Mouse (Mus musculus): ENCODE results near the gene Tmbim1. TPM values are rescaled to one million over a fixed set of nuclear protein-coding genes. Genes with fewer than 3 reads are reported as not detected.

Gene Tmbim1
- total and polyA plus RNA-seq, 3 experiments, result 41.3 to 148 (median 48.1) TPM

DNA sequence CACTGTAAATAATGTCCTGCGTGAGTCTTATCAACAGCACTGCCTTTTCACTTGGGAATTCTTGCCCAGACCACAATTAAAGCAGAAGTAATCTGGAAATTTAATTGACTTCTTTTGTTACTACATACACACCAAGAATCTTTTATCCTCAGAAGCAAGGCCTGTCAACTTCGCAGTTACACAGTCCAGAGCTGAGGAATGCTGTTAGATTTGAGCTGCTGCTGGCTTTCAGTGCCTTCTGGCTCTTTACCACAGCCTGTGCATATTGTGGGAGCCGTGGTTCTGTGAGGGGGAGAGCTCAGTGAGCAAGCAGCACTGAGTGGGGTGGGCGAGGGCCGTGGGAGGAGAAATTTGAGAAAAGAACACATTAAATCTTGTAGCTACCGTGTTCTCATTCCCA lies 65.1 kb downstream of the Tmbim1 start:
- H3K27me3 ChIP-seq (ENCODE audit: control insufficient read depth, insufficient read depth, low read length), result no peaks in the 10 kb centered on the region
- peak; percentile 16 to 50 for DNase-seq
- H3K27ac ChIP-seq, result peak overlapping the region; percentile 62
- H3K79me2 ChIP-seq (replicated peaks; ENCODE audit: control insufficient read depth, insufficient read depth, low read length), result peaks cover 11% of the 10 kb centered on the region
- intact Hi-C loops (cut with DNase I), result no loop called here
- H3K4me1 ChIP-seq (ENCODE audit: control insufficient read depth, insufficient read depth, low read length), result peaks cover 22% of the 10 kb centered on the region
- H3K36me3 ChIP-seq (ENCODE audit: control insufficient read depth, insufficient read depth, low read length), result peaks cover 47% of the 10 kb centered on the region
- 7% methylated on average over 6 of the region's 6 CpGs for WGBS
- H3K9ac ChIP-seq (ENCODE audit: low read depth, low read length), result peak overlapping the region; percentile 56
- TF ChIP-seq POLR2A (IDR thresholded peaks at IDR 0.05; ENCODE audit: insufficient read depth, low read depth, low read length) (no peak), CTCF (IDR thresholded peaks at IDR 0.05) (no peak), EP300 (IDR thresholded peaks at IDR 0.05; ENCODE audit: insufficient read depth, low read depth, low read length) (no peak)
- peak overlapping the region; percentile 41; the same call in 1 of the 2 replicates for H3K4me3 ChIP-seq

DNA sequence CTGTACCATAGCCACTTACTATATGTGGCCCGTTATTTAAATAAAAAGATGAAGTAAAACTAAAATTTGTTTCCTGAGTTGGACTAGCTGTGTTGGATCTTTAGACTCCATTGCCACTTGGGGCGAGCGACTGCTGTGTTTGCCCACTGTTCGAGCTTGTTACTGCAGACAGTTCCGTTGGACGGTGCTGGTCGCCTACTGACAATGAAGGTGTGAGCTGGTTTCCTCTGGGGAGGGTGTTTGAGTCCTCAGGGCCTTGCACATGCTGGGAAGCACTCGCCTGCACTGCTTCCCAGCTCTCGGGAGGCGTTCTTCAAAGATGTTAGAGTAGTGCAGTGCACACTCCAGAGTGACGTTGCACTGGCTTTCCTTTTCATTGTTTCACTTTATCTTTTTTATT lies 65.8 kb downstream of the Tmbim1 start:
- WGBS, result 4% methylated on average over 11 of the region's 11 CpGs
- Histone ChIP-seq H3K27ac (peak overlapping the region; percentile 62), H3K36me3 (ENCODE audit: control insufficient read depth, insufficient read depth, low read length) (peaks cover 43% of the 10 kb centered on the region), H3K4me3 (peak overlapping the region; percentile 41), H3K27me3 (ENCODE audit: control insufficient read depth, insufficient read depth, low read length) (no peaks in the 10 kb centered on the region), H3K9ac (ENCODE audit: low read depth, low read length) (peak overlapping the region; percentile 72), H3K4me1 (ENCODE audit: control insufficient read depth, insufficient read depth, low read length) (peaks cover 20% of the 10 kb centered on the region), H3K79me2 (replicated peaks; ENCODE audit: control insufficient read depth, insufficient read depth, low read length) (peaks cover 10% of the 10 kb centered on the region)
- intact Hi-C loops (cut with DNase I), result no loop called here
- TF ChIP-seq EP300 (IDR thresholded peaks at IDR 0.05; ENCODE audit: insufficient read depth, low read depth, low read length), result no peak
- no peak for TF ChIP-seq CTCF (IDR thresholded peaks at IDR 0.05)
- TF ChIP-seq POLR2A (IDR thresholded peaks at IDR 0.05; ENCODE audit: insufficient read depth, low read depth, low read length), result no peak
- peak; percentile 29 to 47 for DNase-seq

DNA sequence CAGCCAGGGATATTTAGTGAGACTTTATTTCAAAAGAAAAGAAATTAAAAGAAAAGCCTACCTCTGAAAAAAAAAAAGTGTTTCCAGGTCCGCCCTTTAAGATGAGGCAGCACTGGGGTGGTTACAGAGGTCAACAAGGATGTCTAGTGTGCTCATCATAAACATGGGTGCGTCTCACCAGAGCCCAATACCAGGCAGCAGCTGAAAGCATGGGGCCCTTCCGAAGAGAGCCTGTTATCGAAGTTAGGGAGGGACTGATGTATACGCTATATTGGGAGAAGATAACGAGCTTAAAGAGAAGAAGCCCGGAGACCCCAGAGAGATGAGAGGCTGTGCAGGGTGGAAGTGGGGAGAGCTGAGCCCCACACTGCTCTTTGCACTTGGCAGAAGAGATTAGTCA lies 66.3 kb downstream of the Tmbim1 start:
- TF ChIP-seq EP300 (IDR thresholded peaks at IDR 0.05; ENCODE audit: insufficient read depth, low read depth, low read length), result no peak
- no peak for TF ChIP-seq POLR2A (IDR thresholded peaks at IDR 0.05; ENCODE audit: insufficient read depth, low read depth, low read length)
- no peak for TF ChIP-seq CTCF (IDR thresholded peaks at IDR 0.05)
- H3K27ac ChIP-seq, result peak overlapping the region; percentile 62
- H3K9ac ChIP-seq (ENCODE audit: low read depth, low read length), result no peak overlapping the region
- peak overlapping the region; percentile 41 for H3K4me3 ChIP-seq
- H3K79me2 ChIP-seq (replicated peaks; ENCODE audit: control insufficient read depth, insufficient read depth, low read length), result peaks cover 8% of the 10 kb centered on the region
- intact Hi-C loops (cut with DNase I), result no loop called here
- H3K4me1 ChIP-seq (ENCODE audit: control insufficient read depth, insufficient read depth, low read length), result peaks cover 19% of the 10 kb centered on the region
- peak in 1 of 2 experiments; percentile 9 for DNase-seq
- WGBS, result 15% methylated on average over 7 of the region's 7 CpGs
- no peaks in the 10 kb centered on the region for H3K27me3 ChIP-seq (ENCODE audit: control insufficient read depth, insufficient read depth, low read length)
- H3K36me3 ChIP-seq (ENCODE audit: control insufficient read depth, insufficient read depth, low read length), result peaks cover 41% of the 10 kb centered on the region

Other genes starting within 250 kb of the Tmbim1 start
- 100 to 1,000 TPM; 629 to 748 TPM for gene Tns1, start 181.2 kb downstream of the Tmbim1 start, total RNA-seq (2021)
- gene Tns1, start 181.2 kb downstream of the Tmbim1 start, polyA plus RNA-seq (2012; rRNA removed), result 329 and 365 TPM in 2 replicates
- 1 to 10 TPM; 1.1 to 1.2 TPM for gene Rufy4, start 180.1 kb downstream of the Tmbim1 start, total RNA-seq (2021)
- gene Rufy4, start 180.1 kb downstream of the Tmbim1 start, polyA plus RNA-seq (2012; rRNA removed), result 0.59 and 1.0 TPM in 2 replicates
- under 1 TPM; 0.14 to 0.52 TPM for gene Cxcr2, start 151.6 kb downstream of the Tmbim1 start, total RNA-seq (2021)
- 0.82 and 1.3 TPM in 2 replicates for gene Cxcr2, start 151.6 kb downstream of the Tmbim1 start, polyA plus RNA-seq (2012; rRNA removed)
- not detected for gene Cxcr1, start 111.0 kb downstream of the Tmbim1 start, total RNA-seq (2021)
- not detected in 2 replicates for gene Cxcr1, start 111.0 kb downstream of the Tmbim1 start, polyA plus RNA-seq (2012; rRNA removed)
- 100 to 1,000 TPM; 130 to 132 TPM for gene Arpc2, start 69.5 kb downstream of the Tmbim1 start, total RNA-seq (2021)
- gene Arpc2, start 69.5 kb downstream of the Tmbim1 start, polyA plus RNA-seq (2012; rRNA removed), result 85.5 and 111 TPM in 2 replicates
- not detected for gene Gpbar1, start 27.1 kb downstream of the Tmbim1 start, total RNA-seq (2021)
- gene Gpbar1, start 27.1 kb downstream of the Tmbim1 start, polyA plus RNA-seq (2012; rRNA removed), result 0.14 and 0.15 TPM in 2 replicates
- 100 to 1,000 TPM in 1 of 2 experiments, 10 to 100 TPM in 1; 89.3 to 100 TPM for gene Aamp, start 20.9 kb downstream of the Tmbim1 start, total RNA-seq (2021)
- 116 and 135 TPM in 2 replicates for gene Aamp, start 20.9 kb downstream of the Tmbim1 start, polyA plus RNA-seq (2012; rRNA removed)
- gene Pnkd, start 20.7 kb downstream of the Tmbim1 start, total RNA-seq (2021), result 100 to 1,000 TPM; 126 to 140 TPM
- gene Pnkd, start 20.7 kb downstream of the Tmbim1 start, polyA plus RNA-seq (2012; rRNA removed), result 104 and 113 TPM in 2 replicates
- under 1 TPM; 0.29 to 0.34 TPM for gene Catip, start 56.5 kb upstream of the Tmbim1 start, total RNA-seq (2021)
- 1.1 and 2.3 TPM in 2 replicates for gene Catip, start 56.5 kb upstream of the Tmbim1 start, polyA plus RNA-seq (2012; rRNA removed)
- 1 to 10 TPM; 5.2 to 5.8 TPM for gene Slc11a1, start 69.6 kb upstream of the Tmbim1 start, total RNA-seq (2021)
- 12.3 and 13.0 TPM in 2 replicates for gene Slc11a1, start 69.6 kb upstream of the Tmbim1 start, polyA plus RNA-seq (2012; rRNA removed)
- 100 to 1,000 TPM; 122 to 137 TPM for gene Ctdsp1, start 85.9 kb upstream of the Tmbim1 start, total RNA-seq (2021)
- 122 and 127 TPM in 2 replicates for gene Ctdsp1, start 85.9 kb upstream of the Tmbim1 start, polyA plus RNA-seq (2012; rRNA removed)
- gene Vil1, start 103.8 kb upstream of the Tmbim1 start, total RNA-seq (2021), result under 1 TPM; 0.80 to 0.97 TPM
- gene Vil1, start 103.8 kb upstream of the Tmbim1 start, polyA plus RNA-seq (2012; rRNA removed), result 0.27 and 0.29 TPM in 2 replicates
- 10 to 100 TPM; 11.8 to 12.6 TPM for gene Cnot9, start 200.4 kb upstream of the Tmbim1 start, total RNA-seq (2021)
- gene Cnot9, start 200.4 kb upstream of the Tmbim1 start, polyA plus RNA-seq (2012; rRNA removed), result 10.0 and 18.3 TPM in 2 replicates
- gene Plcd4, start 237.3 kb upstream of the Tmbim1 start, total RNA-seq (2021), result not detected
- gene Plcd4, start 237.3 kb upstream of the Tmbim1 start, polyA plus RNA-seq (2012; rRNA removed), result 0.08 TPM in 1 of 2 replicates, not detected in the other
- gene Usp37, start 238.7 kb upstream of the Tmbim1 start, total RNA-seq (2021), result 1 to 10 TPM; 6.5 to 8.1 TPM
- gene Usp37, start 238.7 kb upstream of the Tmbim1 start, polyA plus RNA-seq (2012; rRNA removed), result 2.9 and 5.2 TPM in 2 replicates